Mouse (Mus musculus) lung, adult 2 months (tissue): Measurements from ENCODE around the gene Ebf1.
"Not testable (repeated sequence)": the region's sequence is repeated elsewhere in the genome, so short reads cannot be mapped to it uniquely, and the experiment has no call there.

Experiments
- CTCF ChIP-seq: fragments of 200-500 bp; IDR thresholded peaks from 2 replicates; pipeline ENCODE4 v1.5.1; 2011; ENCODE audit warnings: mild to moderate bottlenecking, low read length, control low read depth; ENCODE audit not compliant: insufficient read depth
- POLR2A ChIP-seq: fragments of 200-500 bp; IDR thresholded peaks from 2 replicates; pipeline ENCODE4 v1.6.1; 2011; ENCODE audit warnings: low read depth, mild to moderate bottlenecking, control low read depth, low read length, borderline replicate concordance; ENCODE audit errors: extremely low read depth

GRCm38 (mm10) chr11:44570336-44570735 lies 46.8 kb upstream of the Ebf1 start:
- not testable (repeated sequence) for TF ChIP-seq CTCF, POLR2A
